Mouse (Mus musculus): Measurements from ENCODE around the gene Nr5a1. TPM values are rescaled to one million over a fixed set of nuclear protein-coding genes. Genes with fewer than 3 reads are reported as not detected.

The Nr5a1 gene
- total and polyA plus RNA-seq, 3 experiments: 0.04 TPM; not detected in 2

DNA sequence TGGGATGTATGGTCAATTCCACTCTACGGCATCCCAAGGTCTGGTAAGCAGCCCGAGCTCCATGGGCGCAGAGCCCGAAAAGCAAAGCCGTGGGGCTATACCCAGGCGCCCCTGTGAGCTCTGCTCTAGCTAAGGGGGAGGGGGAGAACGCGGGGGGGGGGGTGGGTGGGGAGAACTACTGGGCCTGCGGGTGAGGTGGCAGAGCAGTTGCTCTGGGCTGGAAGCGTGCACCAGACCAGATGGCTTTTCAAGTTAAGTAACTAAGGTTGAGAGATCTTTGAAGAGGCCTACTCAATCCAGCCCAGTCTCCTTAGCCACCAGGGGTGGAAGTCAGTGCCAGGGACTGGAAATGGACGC is 1.6 kb downstream of the Nr5a1 start:
- TF ChIP-seq E2F4 (IDR thresholded peaks at IDR 0.05; ENCODE audit: insufficient replicate concordance, low read depth, low read length): no peak
- no peak for TF ChIP-seq SMC3 (IDR thresholded peaks at IDR 0.05; ENCODE audit: low read depth, low read length)
- no peak for TF ChIP-seq IRF4 (IDR thresholded peaks at IDR 0.05; ENCODE audit: low read depth, low read length)
- no peak for TF ChIP-seq ZKSCAN1 (IDR thresholded peaks at IDR 0.05; ENCODE audit: borderline replicate concordance, low read depth, low read length)
- TF ChIP-seq USF2 (conservative IDR thresholded peaks at IDR 0.05; ENCODE audit: low read depth, low read length): no peak
- TF ChIP-seq JUN (IDR thresholded peaks at IDR 0.05; ENCODE audit: insufficient read depth, low read depth, low read length): no peak
- TF ChIP-seq MAX (IDR thresholded peaks at IDR 0.05; ENCODE audit: low read length): no peak
- TF ChIP-seq HCFC1 (IDR thresholded peaks at IDR 0.05; ENCODE audit: low read depth, low read length): no peak
- no peak for TF ChIP-seq RCOR1 (conservative IDR thresholded peaks at IDR 0.05; ENCODE audit: low read depth, low read length)
- TF ChIP-seq MAFK (IDR thresholded peaks at IDR 0.05; ENCODE audit: insufficient replicate concordance, low read length): no peak
- TF ChIP-seq NELFE (IDR thresholded peaks at IDR 0.05; ENCODE audit: low read depth, low read length): no peak
- no peak for TF ChIP-seq JUND (conservative IDR thresholded peaks at IDR 0.05; ENCODE audit: low read depth, low read length)
- TF ChIP-seq SIN3A (IDR thresholded peaks at IDR 0.05; ENCODE audit: low read length): no peak
- no peak for TF ChIP-seq PAX5 (IDR thresholded peaks at IDR 0.05; ENCODE audit: low read length)
- no peak for TF ChIP-seq POLR2AphosphoS2 (IDR thresholded peaks at IDR 0.05; ENCODE audit: low read depth, low read length)
- no peak for TF ChIP-seq BHLHE40 (IDR thresholded peaks at IDR 0.05; ENCODE audit: low read depth, low read length)
- TF ChIP-seq TBP (conservative IDR thresholded peaks at IDR 0.05; ENCODE audit: low read depth, low read length): no peak
- no peak for TF ChIP-seq ELF1 (IDR thresholded peaks at IDR 0.05; ENCODE audit: low read depth, low read length)
- no peak for TF ChIP-seq EP300 (IDR thresholded peaks at IDR 0.05; ENCODE audit: low read length)
- no peak for TF ChIP-seq CHD1 (IDR thresholded peaks at IDR 0.05; ENCODE audit: low read depth, low read length)
- H3K4me2 ChIP-seq (ENCODE audit: insufficient read depth, low read depth, poor library complexity, severe bottlenecking): no peak overlapping the region
- no peaks in the 10 kb centered on the region for H3K36me3 ChIP-seq (replicated peaks in 1 of 2; ENCODE audit: control insufficient read depth in 1 of 2, insufficient read depth in 1 of 2, low read length in 1 of 2)
- H3K9ac ChIP-seq (ENCODE audit: insufficient read depth, low read depth): no peak overlapping the region
- H3K4me3 ChIP-seq (replicated peaks in 1 of 3; ENCODE audit: low read depth in 2 of 3, low read length in 2 of 3, poor library complexity in 1 of 3): no peak overlapping the region
- dilution Hi-C loops (cut with MboI; ENCODE audit: extremely low pct_ligation_motif_present, extremely low pct_unique_long_range_greater_than_20kb, low sequenced_read_pairs) (no loop called here), in situ Hi-C loops (cut with MboI; ENCODE audit: low pct_ligation_motif_present, low pct_unique_long_range_greater_than_20kb, low sequenced_read_pairs) (no loop called here)
- H3K27me3 ChIP-seq (replicated peaks): peaks cover 14% of the 10 kb centered on the region
- no peaks in the 10 kb centered on the region for H3K79me2 ChIP-seq (replicated peaks; ENCODE audit: control insufficient read depth, extremely low read depth, insufficient read depth, poor library complexity, severe bottlenecking)
- peaks cover 25% of the 10 kb centered on the region for H3K9me3 ChIP-seq (replicated peaks; ENCODE audit: low read length)
- no peak overlapping the region for H3K27ac ChIP-seq (ENCODE audit: insufficient read depth, low read depth)
- DNase-seq (ENCODE audit: extremely low read depth): no peak
- H3K4me1 ChIP-seq (ENCODE audit: control insufficient read depth in 1 of 2, insufficient read depth in 2 of 2): no peaks in the 10 kb centered on the region

DNA sequence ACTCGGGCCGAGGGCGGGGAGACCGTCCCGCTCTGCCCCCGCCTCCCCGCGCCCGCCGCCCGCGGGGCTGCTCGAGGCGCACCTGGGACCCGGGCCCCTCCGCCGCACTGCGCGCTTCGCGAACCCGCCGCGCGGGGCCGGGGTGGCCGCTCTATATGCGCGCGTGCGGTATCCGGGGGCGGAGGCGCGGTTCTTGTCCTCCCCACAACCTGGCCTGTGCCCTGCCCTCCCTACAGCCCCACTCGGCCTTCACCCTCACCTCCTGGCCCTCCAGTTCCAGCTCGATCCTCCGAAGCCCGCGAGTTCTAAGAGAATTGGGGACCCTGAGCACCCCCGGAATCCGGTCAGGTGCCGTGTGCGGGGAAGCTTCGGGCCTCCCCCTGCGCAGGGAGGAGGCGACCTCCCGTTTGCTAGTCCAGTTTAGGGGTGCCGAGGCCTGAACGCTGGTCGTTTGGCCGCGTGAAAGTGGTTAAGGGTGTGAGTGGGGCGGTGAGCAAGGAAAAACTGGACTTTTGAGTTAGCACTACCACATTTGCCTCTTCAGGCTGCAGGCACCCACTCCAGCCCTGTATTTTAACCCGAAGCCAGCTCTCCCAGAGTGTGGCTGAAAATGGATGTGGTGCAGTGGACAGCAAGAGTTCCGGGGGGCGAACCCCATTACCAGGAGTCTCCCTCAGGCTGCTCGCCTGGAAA is 2.1 kb downstream of the Nr5a1 start:
- Histone ChIP-seq H3K4me3 (replicated peaks in 1 of 3; ENCODE audit: low read depth in 2 of 3, low read length in 2 of 3, poor library complexity in 1 of 3) (no peak overlapping the region), H3K27ac (ENCODE audit: insufficient read depth, low read depth) (no peak overlapping the region), H3K4me1 (ENCODE audit: control insufficient read depth in 1 of 2, insufficient read depth in 2 of 2) (no peaks in the 10 kb centered on the region), H3K79me2 (replicated peaks; ENCODE audit: control insufficient read depth, extremely low read depth, insufficient read depth, poor library complexity, severe bottlenecking) (no peaks in the 10 kb centered on the region), H3K27me3 (replicated peaks) (peaks cover 16% of the 10 kb centered on the region), H3K9me3 (replicated peaks; ENCODE audit: low read length) (peaks cover 25% of the 10 kb centered on the region), H3K36me3 (replicated peaks in 1 of 2; ENCODE audit: control insufficient read depth in 1 of 2, insufficient read depth in 1 of 2, low read length in 1 of 2) (no peaks in the 10 kb centered on the region), H3K9ac (ENCODE audit: insufficient read depth, low read depth) (no peak overlapping the region), H3K4me2 (ENCODE audit: insufficient read depth, low read depth, poor library complexity, severe bottlenecking) (no peak overlapping the region)
- no peak for TF ChIP-seq UBTF (IDR thresholded peaks at IDR 0.05; ENCODE audit: low read depth, low read length)
- TF ChIP-seq SMC3 (IDR thresholded peaks at IDR 0.05; ENCODE audit: low read depth, low read length): no peak
- TF ChIP-seq MAFK (IDR thresholded peaks at IDR 0.05; ENCODE audit: insufficient replicate concordance, low read length): no peak
- no peak for TF ChIP-seq PAX5 (IDR thresholded peaks at IDR 0.05; ENCODE audit: low read length)
- TF ChIP-seq ZC3H11A (IDR thresholded peaks at IDR 0.05; ENCODE audit: low read depth, low read length): no peak
- no peak for TF ChIP-seq BHLHE40 (IDR thresholded peaks at IDR 0.05; ENCODE audit: low read depth, low read length)
- no peak for TF ChIP-seq IRF4 (IDR thresholded peaks at IDR 0.05; ENCODE audit: low read depth, low read length)
- no peak for TF ChIP-seq RAD21 (IDR thresholded peaks at IDR 0.05; ENCODE audit: low read depth, low read length)
- no peak for TF ChIP-seq JUND (conservative IDR thresholded peaks at IDR 0.05; ENCODE audit: low read depth, low read length)
- TF ChIP-seq TCF12 (IDR thresholded peaks at IDR 0.05; ENCODE audit: low read depth, low read length): no peak
- dilution Hi-C loops (cut with MboI; ENCODE audit: extremely low pct_ligation_motif_present, extremely low pct_unique_long_range_greater_than_20kb, low sequenced_read_pairs) (no loop called here), in situ Hi-C loops (cut with MboI; ENCODE audit: low pct_ligation_motif_present, low pct_unique_long_range_greater_than_20kb, low sequenced_read_pairs) (no loop called here)
- DNase-seq (ENCODE audit: extremely low read depth): no peak
